18 mouse cellular contexts compared by ENCODE assay signal in genomic region chr3:95002569-95002968, GRCm38 (mm10). TPM values are rescaled to one million over a fixed set of nuclear protein-coding genes. Genes with fewer than 3 reads are reported as not detected.
DNase-seq lines count a peak whose midpoint lies in the region; ATAC-seq and TF ChIP-seq lines count a peak whose summit lies in the region.
"Had no signal": no experiment of that assay in that cellular context is flagged by ENCODE, and none has a peak within 500 bp of the region (broad histone marks: within the 10 kb centered on the region; RNA-seq: fewer than 3 reads in every experiment).

No protein-coding gene starts in this region.

- TF ChIP-seq CTCF in MEL (IDR thresholded peaks at IDR 0.05 in 2 of 3, conservative IDR thresholded peaks at IDR 0.05 in 1 of 3; ENCODE audit: control insufficient read depth in 1 of 3, insufficient read depth in 1 of 3, low read depth in 2 of 3, low read length in 3 of 3, poor library complexity in 1 of 3, severe bottlenecking in 1 of 3) = no peak

- no peak for TF ChIP-seq EP300 in MEL (IDR thresholded peaks at IDR 0.05; ENCODE audit: low read depth in 1 of 2, low read length in 2 of 2)

- H3K79me2 ChIP-seq in MEL (ENCODE audit: control insufficient read depth, insufficient read depth, low read length, poor library complexity) = no peaks in the 10 kb centered on the region

- 29% methylated on average over 4 of the region's 4 CpGs for WGBS in forebrain, embryonic 15.5 days
- 62% methylated on average over 4 of the region's 4 CpGs for WGBS in hindbrain, embryonic 16.5 days

- no peak; a peak in 1 of 4 replicates for TF ChIP-seq POLR2A in MEL (IDR thresholded peaks at IDR 0.05; ENCODE audit: control insufficient read depth in 1 of 2, insufficient read depth in 1 of 2, low read depth in 1 of 2, low read length in 2 of 2, poor library complexity in 1 of 2)

- TF ChIP-seq RAD21 in MEL (IDR thresholded peaks at IDR 0.05; ENCODE audit: low read depth, low read length) = no peak

- no peak overlapping the region for H3K4me3 ChIP-seq in MEL (ENCODE audit: control insufficient read depth in 1 of 2, insufficient read depth in 1 of 2, low read depth in 2 of 2, low read length in 2 of 2)
- no peak overlapping the region for H3K4me3 ChIP-seq in forebrain, embryonic 15.5 days
- H3K4me3 ChIP-seq in hindbrain, embryonic 16.5 days (ENCODE audit: low read length) = no peak overlapping the region
- H3K4me3 ChIP-seq: embryonic facial prominence, embryonic 12.5 days; liver, embryonic 12.5 days; lung, embryonic 15.5 days had no signal

- H3K36me3 ChIP-seq in MEL (ENCODE audit: control insufficient read depth in 1 of 2, insufficient read depth in 2 of 2, low read length in 2 of 2) = peaks cover 8 to 22% of the 10 kb centered on the region in 2 experiments
- H3K36me3 ChIP-seq in forebrain, embryonic 15.5 days = peaks cover 90% of the 10 kb centered on the region
- H3K36me3 ChIP-seq in hindbrain, embryonic 16.5 days (ENCODE audit: control insufficient read depth, insufficient read depth, low read length) = peaks cover 33% of the 10 kb centered on the region

- H3K27me3 ChIP-seq in MEL (ENCODE audit: control insufficient read depth in 1 of 2, insufficient read depth in 2 of 2, low read length in 2 of 2) = no peaks in the 10 kb centered on the region
- no peaks in the 10 kb centered on the region for H3K27me3 ChIP-seq in forebrain, embryonic 15.5 days
- no peaks in the 10 kb centered on the region for H3K27me3 ChIP-seq in hindbrain, embryonic 16.5 days (replicated peaks; ENCODE audit: control insufficient read depth, insufficient read depth, low read length)
- H3K27me3 ChIP-seq: embryonic facial prominence, embryonic 12.5 days; liver, embryonic 12.5 days; lung, embryonic 15.5 days had no signal

- H3K4me2 ChIP-seq in forebrain, embryonic 15.5 days (replicated peaks) = no peak overlapping the region
- H3K4me2 ChIP-seq in hindbrain, embryonic 16.5 days (ENCODE audit: low read length) = no peak overlapping the region
- H3K4me2 ChIP-seq: embryonic facial prominence, embryonic 12.5 days; liver, embryonic 12.5 days; lung, embryonic 15.5 days had no signal

- ATAC-seq in forebrain, embryonic 15.5 days (replicated peaks) = peak; percentile 38
- peak; percentile 9; the same call in 1 of the 2 replicates for ATAC-seq in hindbrain, embryonic 16.5 days
- ATAC-seq: activated CD4-positive, CD25-positive, alpha-beta regulatory T cell, adult 4 months; liver, embryonic 12.5 days had no signal

- DNase-seq in MEL (ENCODE audit: low read depth, low spot score) = no peak
- peak; percentile 73 for DNase-seq in Muller cell, postnatal 12 days (ENCODE audit: inconsistent ontology term)
- DNase-seq in kidney, adult 9 months = no peak
- DNase-seq in B cell, adult 2 months = no peak
- no peak for DNase-seq in cerebellum, postnatal 36 days
- DNase-seq in adrenal gland, postnatal 14 days = no peak
- DNase-seq: cerebellum, adult 18-20 months; gastrocnemius, postnatal 14 days; kidney, adult 2 months; kidney, postnatal 36 days; left cerebral cortex, postnatal 4 days; thymus, postnatal 25 days had no signal

- H3K9ac ChIP-seq in MEL (ENCODE audit: control insufficient read depth, low read depth, low read length, poor library complexity, severe bottlenecking) = no peak overlapping the region
- H3K9ac ChIP-seq in forebrain, embryonic 15.5 days (replicated peaks) = no peak overlapping the region
- H3K9ac ChIP-seq in hindbrain, embryonic 16.5 days (ENCODE audit: low read depth, low read length) = no peak overlapping the region
- H3K9ac ChIP-seq: embryonic facial prominence, embryonic 12.5 days; liver, embryonic 12.5 days; lung, embryonic 15.5 days had no signal

- no peak overlapping the region for H3K27ac ChIP-seq in MEL (ENCODE audit: control insufficient read depth, low read depth, low read length)
- H3K27ac ChIP-seq in forebrain, embryonic 15.5 days (replicated peaks) = no peak overlapping the region
- H3K27ac ChIP-seq in hindbrain, embryonic 16.5 days (ENCODE audit: low read depth, low read length) = no peak overlapping the region
- H3K27ac ChIP-seq: embryonic facial prominence, embryonic 12.5 days; liver, embryonic 12.5 days; lung, embryonic 15.5 days had no signal

- H3K9me3 ChIP-seq in MEL (replicated peaks; ENCODE audit: insufficient read depth, low read length) = no peaks in the 10 kb centered on the region
- H3K9me3 ChIP-seq in forebrain, embryonic 15.5 days = no peaks in the 10 kb centered on the region
- H3K9me3 ChIP-seq in hindbrain, embryonic 16.5 days (ENCODE audit: control insufficient read depth, low read length) = no peaks in the 10 kb centered on the region
- H3K9me3 ChIP-seq: embryonic facial prominence, embryonic 12.5 days; liver, embryonic 12.5 days; lung, embryonic 15.5 days had no signal

- peaks cover 6 to 7% of the 10 kb centered on the region in 2 experiments; a peak in 3 of 4 replicates for H3K4me1 ChIP-seq in MEL (ENCODE audit: control insufficient read depth in 1 of 2, insufficient read depth in 2 of 2, low read length in 2 of 2)
- no peaks in the 10 kb centered on the region for H3K4me1 ChIP-seq in forebrain, embryonic 15.5 days
- H3K4me1 ChIP-seq in hindbrain, embryonic 16.5 days (ENCODE audit: control insufficient read depth, insufficient read depth, low read depth, low read length) = no peaks in the 10 kb centered on the region
- H3K4me1 ChIP-seq: embryonic facial prominence, embryonic 12.5 days; lung, embryonic 15.5 days had no signal

TF ChIP-seq in MEL, 35 proteins besides CTCF, POLR2A, EP300 and RAD21:
- no peak for TF ChIP-seq SIN3A (IDR thresholded peaks at IDR 0.05; ENCODE audit: low read length)
- TF ChIP-seq ZMIZ1 (IDR thresholded peaks at IDR 0.05; ENCODE audit: low read depth, low read length) = no peak
- no peak for TF ChIP-seq KAT2A (conservative IDR thresholded peaks at IDR 0.05; ENCODE audit: low read depth, low read length)
- no peak for TF ChIP-seq E2F4 (IDR thresholded peaks at IDR 0.05; ENCODE audit: borderline replicate concordance, low read depth, low read length)
- peak; percentile 49 for TF ChIP-seq POLR2AphosphoS2 (IDR thresholded peaks at IDR 0.05; ENCODE audit: low read length)
- no peak for TF ChIP-seq TAL1 (IDR thresholded peaks at IDR 0.05; ENCODE audit: low read length)

RNA-seq across cellular contexts. Expression of gene Zfp687, which starts 12.7 kb away (rescaled TPM):
- total RNA-seq in MEL (2012; rRNA removed) = 14.5 and 16.2 TPM in 2 replicates
- 10 to 100 TPM in 1 of 2 experiments, not detected in 1; 36.6 TPM for polyA plus RNA-seq in MEL (2012; ENCODE audit: insufficient read depth in 1 of 2, insufficient read length in 2 of 2, low read depth in 1 of 2, low replicate concordance in 2 of 2, missing spikeins in 1 of 2)
- 22.4 and 23.0 TPM in 2 replicates for polyA plus RNA-seq in forebrain, embryonic 15.5 days (2015; fragmentation: Nextera tagmentation; extraction: Ambion mirVana)
- polyA plus RNA-seq in hindbrain, embryonic 16.5 days (2015; fragmentation: Nextera tagmentation; extraction: Ambion mirVana) = 15.9 and 22.0 TPM in 2 replicates
- 30.9 and 33.2 TPM in 2 replicates for total RNA-seq in adrenal gland, postnatal 14 days (2021)

RNA-seq across cellular contexts. Expression of gene Pi4kb, which starts 28.0 kb away (rescaled TPM):
- total RNA-seq in MEL (2012; rRNA removed) = 45.0 and 45.1 TPM in 2 replicates
- polyA plus RNA-seq in MEL (2012; ENCODE audit: insufficient read depth in 1 of 2, insufficient read length in 2 of 2, low read depth in 1 of 2, low replicate concordance in 2 of 2, missing spikeins in 1 of 2) = 10 to 100 TPM in 1 of 2 experiments, not detected in 1; 56.7 TPM
- 24.9 and 27.1 TPM in 2 replicates for polyA plus RNA-seq in forebrain, embryonic 15.5 days (2015; fragmentation: Nextera tagmentation; extraction: Ambion mirVana)
- polyA plus RNA-seq in hindbrain, embryonic 16.5 days (2015; fragmentation: Nextera tagmentation; extraction: Ambion mirVana) = 22.1 and 26.2 TPM in 2 replicates
- 40.5 and 46.3 TPM in 2 replicates for total RNA-seq in adrenal gland, postnatal 14 days (2021)

RNA-seq across cellular contexts. Expression of gene Psmd4, which starts 39.8 kb away (rescaled TPM):
- total RNA-seq in MEL (2012; rRNA removed) = 631 and 709 TPM in 2 replicates
- 100 to 1,000 TPM in 1 of 2 experiments, not detected in 1; 816 TPM for polyA plus RNA-seq in MEL (2012; ENCODE audit: insufficient read depth in 1 of 2, insufficient read length in 2 of 2, low read depth in 1 of 2, low replicate concordance in 2 of 2, missing spikeins in 1 of 2)
- 291 and 296 TPM in 2 replicates for polyA plus RNA-seq in forebrain, embryonic 15.5 days (2015; fragmentation: Nextera tagmentation; extraction: Ambion mirVana)
- polyA plus RNA-seq in hindbrain, embryonic 16.5 days (2015; fragmentation: Nextera tagmentation; extraction: Ambion mirVana) = 267 and 288 TPM in 2 replicates
- 218 and 243 TPM in 2 replicates for total RNA-seq in adrenal gland, postnatal 14 days (2021)

RNA-seq across cellular contexts. Expression of gene Rfx5, which starts 48.7 kb away (rescaled TPM):
- 9.5 and 10.0 TPM in 2 replicates for total RNA-seq in MEL (2012; rRNA removed)
- 10 to 100 TPM in 1 of 2 experiments, not detected in 1; 19.4 TPM for polyA plus RNA-seq in MEL (2012; ENCODE audit: insufficient read depth in 1 of 2, insufficient read length in 2 of 2, low read depth in 1 of 2, low replicate concordance in 2 of 2, missing spikeins in 1 of 2)
- polyA plus RNA-seq in forebrain, embryonic 15.5 days (2015; fragmentation: Nextera tagmentation; extraction: Ambion mirVana) = 5.4 and 6.0 TPM in 2 replicates
- polyA plus RNA-seq in hindbrain, embryonic 16.5 days (2015; fragmentation: Nextera tagmentation; extraction: Ambion mirVana) = 6.1 and 7.1 TPM in 2 replicates
- 22.4 and 26.9 TPM in 2 replicates for total RNA-seq in adrenal gland, postnatal 14 days (2021)
